In genomic region chr5:107242993-107243392, GRCm38 (mm10) we compare ENCODE assay signal across 18 mouse cellular contexts.
"Had no signal": no experiment of that assay in that cellular context is flagged by ENCODE, and none has a peak within 500 bp of the region (broad histone marks: within the 10 kb centered on the region; RNA-seq: fewer than 3 reads in every experiment).

No protein-coding gene starts in this region.

- H3K9me3 ChIP-seq: limb, embryonic 12.5 days; limb, embryonic 15.5 days; midbrain, embryonic 10.5 days; midbrain, embryonic 13.5 days had no signal

- H3K4me3 ChIP-seq: layer of hippocampus, adult 2 months; left cerebral cortex, adult 2 months; limb, embryonic 12.5 days; limb, embryonic 15.5 days; midbrain, embryonic 10.5 days; midbrain, embryonic 13.5 days had no signal

- H3K9ac ChIP-seq: limb, embryonic 12.5 days; limb, embryonic 15.5 days; midbrain, embryonic 13.5 days had no signal

- H3K4me2 ChIP-seq: limb, embryonic 12.5 days; limb, embryonic 15.5 days; midbrain, embryonic 13.5 days had no signal

- H3K27ac ChIP-seq: kidney, postnatal 0 days; layer of hippocampus, adult 2 months; left cerebral cortex, adult 2 months; limb, embryonic 12.5 days; limb, embryonic 15.5 days; midbrain, embryonic 10.5 days; midbrain, embryonic 13.5 days; stomach, postnatal 0 days had no signal

- H3K27me3 ChIP-seq: limb, embryonic 15.5 days had no signal

- H3K36me3 ChIP-seq: limb, embryonic 12.5 days; limb, embryonic 15.5 days; midbrain, embryonic 10.5 days; midbrain, embryonic 13.5 days had no signal

- DNase-seq: kidney, adult 2 months; kidney, postnatal 25 days; layer of hippocampus, adult 9-11 months; left cerebral cortex, postnatal 4 days; lung, adult 2 months; lung, postnatal 14 days; lung, postnatal 4 days; right cerebral cortex, postnatal 4 days; thymus, postnatal 25 days had no signal

- ATAC-seq: intestine, postnatal 0 days; midbrain, embryonic 13.5 days had no signal
